Mouse (Mus musculus) Patski (cell line): ENCODE results near the gene Acot5. TPM values are rescaled to one million over a fixed set of nuclear protein-coding genes. Genes with fewer than 3 reads are reported as not detected.
"Not testable (repeated sequence)": the region's sequence is repeated elsewhere in the genome, so short reads cannot be mapped to it uniquely, and the experiment has no call there.

Source experiments
- ATAC-seq: fragments of 100-300 bp; one replicate; pipeline ENCODE4 v1.8.0; 2021
- CTCF ChIA-PET: fragments of 350-600 bp; sonication (Branson Sonifier 250); formaldehyde crosslinking; loops from one replicate; lab custom pipeline; 2022; ENCODE audit warnings: inconsistent platforms; lab: Charles Lee
- POLR2A ChIA-PET: fragments of 350-600 bp; sonication (Branson Sonifier 250); formaldehyde crosslinking; loops from one replicate; lab custom pipeline; 2022; ENCODE audit warnings: antibody characterized with exemption, inconsistent platforms; lab: Charles Lee
- DNase-seq: peaks from one replicate; pipeline ENCODE4 v3.0.0-alpha.2; 2011; ENCODE audit warnings: low read depth, low spot score
- H3K27me3 ChIP-seq: fragments of 371-371 bp; one replicate; pipeline ENCODE4 v1.5.1; 2021
- CTCF ChIP-seq: fragments of 100-300 bp; IDR thresholded peaks from one replicate; pipeline ENCODE4 v1.5.1; 2021
- in situ Hi-C: fragments of 300-500 bp; cut with MboI; formaldehyde crosslinking; loops from 3 replicates; pipeline ENCODE4 v1.11.1; 2018; ENCODE audit warnings: low pct_unique_long_range_greater_than_20kb, mixed read lengths
- polyA plus RNA-seq: library from polyadenylated mRNA; unstranded; gene quantifications from one replicate; pipeline ENCODE4 v1.2.3, GENCODE M21; 2021

Acot5 gene
- polyA plus RNA-seq: 1.1 TPM

GRCm38 (mm10) chr12:84068986-84069385 is at the start of gene Acot5:
Acot5 (plus strand) TSS chr12:84069325.
- in situ Hi-C loops: no loop called here
- no peak for ATAC-seq
- DNase-seq: no peak
- H3K27me3 ChIP-seq: peaks cover 7% of the 10 kb centered on the region
- TF ChIP-seq CTCF: no peak
- ChIA-PET CTCF (no interaction called here), POLR2A (no interaction called here)

DNA sequence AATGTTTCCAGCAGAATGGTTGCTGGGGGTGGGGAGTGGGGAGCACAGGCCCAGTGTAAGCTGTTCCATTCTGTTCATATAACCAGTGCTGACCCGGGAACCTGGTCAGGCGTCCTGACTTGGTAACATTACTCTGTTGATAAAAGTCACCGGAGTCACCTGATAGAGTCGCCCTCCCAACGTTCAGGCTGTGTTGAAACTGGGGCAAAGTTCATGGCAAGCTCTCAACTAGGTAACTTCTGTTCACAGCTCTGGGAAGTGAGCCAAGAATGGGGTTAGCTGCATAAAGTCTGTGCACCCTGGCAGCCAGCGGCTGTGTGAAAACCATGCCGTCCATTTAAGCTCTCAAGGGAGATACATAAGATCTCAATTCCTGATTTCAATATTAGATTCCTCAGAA is 48.6 kb upstream of the Acot5 start:
- in situ Hi-C loops, ATAC-seq, DNase-seq, CTCF ChIA-PET, POLR2A ChIA-PET, H3K27me3 ChIP-seq: not testable (repeated sequence)

DNA sequence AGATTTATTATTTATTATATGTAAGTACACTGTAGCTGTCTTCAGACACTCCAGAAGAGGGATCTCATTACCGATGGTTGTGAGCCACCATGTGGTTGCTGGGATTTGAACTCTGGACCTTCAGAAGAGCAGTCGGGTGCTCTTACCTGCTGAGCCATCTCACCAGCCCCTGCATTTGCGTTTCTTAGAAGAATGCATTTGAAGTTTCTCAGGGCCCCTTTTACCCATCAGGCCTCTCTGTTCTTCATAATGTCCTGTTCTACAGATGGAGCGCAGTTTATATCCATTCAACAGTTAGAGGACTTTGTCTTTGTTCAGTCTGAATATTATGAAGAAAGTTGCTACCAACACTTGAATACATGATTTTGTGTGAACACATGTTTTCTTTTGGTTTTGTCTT is 46.9 kb upstream of the Acot5 start:
- H3K27me3 ChIP-seq, CTCF ChIA-PET, ATAC-seq, in situ Hi-C loops, POLR2A ChIA-PET, DNase-seq: not testable (repeated sequence)

- DNase-seq (no peak), ATAC-seq (no peak)
- no peaks in the 10 kb centered on the region for H3K27me3 ChIP-seq
- no peak for TF ChIP-seq CTCF
- in situ Hi-C loops: no loop called here
- POLR2A ChIA-PET: interaction anchor here (0.9 kb wide), 1 partner anchor 29 kb away, joined by 3 read pairs; the partner anchor contains the start of gene Acot3
- CTCF ChIA-PET: no interaction called here
These were observed 45.9 kb upstream of the Acot5 start for GRCm38 (mm10) chr12:84023052-84023745.

- no peak for TF ChIP-seq CTCF
- DNase-seq: no peak
- ChIA-PET POLR2A (no interaction called here), CTCF (no interaction called here)
- ATAC-seq: no peak
- in situ Hi-C loops: loop anchor here (5.0 kb wide), 1 partner anchor 54 kb away; no protein-coding TSS in a partner anchor
- no peaks in the 10 kb centered on the region for H3K27me3 ChIP-seq
These were observed 43.2 kb upstream of the Acot5 start for GRCm38 (mm10) chr12:84025888-84026287.

GRCm38 (mm10) chr12:84028328-84028727 is 40.8 kb upstream of the Acot5 start:
- DNase-seq, H3K27me3 ChIP-seq, ATAC-seq, CTCF ChIA-PET: not testable (repeated sequence)
- in situ Hi-C loops: loop anchor here (5.0 kb wide), 1 partner anchor 56 kb away; no protein-coding TSS in a partner anchor
- POLR2A ChIA-PET: interaction anchor here (1.0 kb wide), 1 partner anchor 154 kb away, joined by 3 read pairs; no protein-coding TSS in a partner anchor

- CTCF ChIA-PET, POLR2A ChIA-PET, H3K27me3 ChIP-seq, DNase-seq, ATAC-seq: not testable (repeated sequence)
- in situ Hi-C loops: loop anchor here (5.0 kb wide), 1 partner anchor 57 kb away; no protein-coding TSS in a partner anchor
These were observed 40.1 kb upstream of the Acot5 start for GRCm38 (mm10) chr12:84029043-84029442.

DNA sequence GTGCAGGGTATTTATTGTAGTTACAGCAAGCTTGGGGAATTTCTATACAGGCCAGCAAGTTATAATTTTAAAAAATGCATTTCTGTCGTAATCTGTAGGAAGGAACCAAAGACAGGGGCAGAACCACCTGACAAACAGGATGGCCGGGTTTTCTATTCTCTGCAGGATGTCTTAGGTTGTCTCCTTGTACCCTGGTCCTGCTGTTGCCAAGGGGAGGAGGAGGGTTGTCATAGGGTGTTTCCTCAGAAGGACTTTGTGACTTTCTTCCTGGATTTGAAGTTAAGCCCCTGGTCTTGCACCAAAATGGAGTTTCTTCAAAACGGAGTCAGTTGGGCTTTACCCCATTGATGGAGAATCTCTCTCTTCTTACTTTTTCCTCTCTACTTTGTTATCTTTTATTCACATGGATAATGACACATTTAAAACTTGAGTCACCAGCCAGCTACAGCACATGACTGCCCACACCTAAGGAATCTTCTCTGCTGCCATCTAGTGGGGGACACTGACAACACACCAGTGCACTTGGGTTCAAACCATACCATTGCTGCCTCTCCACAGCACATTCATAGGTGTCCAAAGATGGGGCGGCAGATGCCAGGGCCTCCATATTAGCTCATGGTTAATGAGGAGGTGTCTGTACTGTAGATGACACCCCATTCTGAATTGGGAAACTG is 38.3 kb upstream of the Acot5 start:
- ATAC-seq: peak; percentile 57
- no peaks in the 10 kb centered on the region for H3K27me3 ChIP-seq
- ChIA-PET CTCF (interaction anchor here (0.7 to 2.2 kb wide), 10 partner anchors 9 to 161 kb away, joined by 3 to 15 read pairs (median 4); partner anchors contain the start of gene Acot2), POLR2A (interaction anchor here (1.0 kb wide), 2 partner anchors 43 to 102 kb away, joined by 3 read pairs; partner anchors contain the start of gene Acot2)
- DNase-seq: peak; percentile 31
- in situ Hi-C loops: no loop called here
- TF ChIP-seq CTCF: peak; percentile 79

- POLR2A ChIA-PET: no interaction called here
- ATAC-seq: no peak
- in situ Hi-C loops: no loop called here
These were observed 36.3 kb upstream of the Acot5 start for GRCm38 (mm10) chr12:84032854-84033253.

GRCm38 (mm10) chr12:84033302-84033701 is 35.8 kb upstream of the Acot5 start:
- ATAC-seq, in situ Hi-C loops, POLR2A ChIA-PET, H3K27me3 ChIP-seq, DNase-seq: not testable (repeated sequence)
- CTCF ChIA-PET: interaction anchor here (1.2 to 2.4 kb wide), 2 partner anchors 8 to 61 kb away, joined by 3 to 7 read pairs; no protein-coding TSS in a partner anchor

More at GRCm38 (mm10) chr12:84032854-84033253, 36.3 kb upstream of the Acot5 start:
- DNase-seq: no peak
- CTCF ChIA-PET: interaction anchor here (1.2 to 2.4 kb wide), 2 partner anchors 9 to 61 kb away, joined by 3 to 7 read pairs; no protein-coding TSS in a partner anchor
- TF ChIP-seq CTCF: no peak
- no peaks in the 10 kb centered on the region for H3K27me3 ChIP-seq
